In the genomic region with DNA sequence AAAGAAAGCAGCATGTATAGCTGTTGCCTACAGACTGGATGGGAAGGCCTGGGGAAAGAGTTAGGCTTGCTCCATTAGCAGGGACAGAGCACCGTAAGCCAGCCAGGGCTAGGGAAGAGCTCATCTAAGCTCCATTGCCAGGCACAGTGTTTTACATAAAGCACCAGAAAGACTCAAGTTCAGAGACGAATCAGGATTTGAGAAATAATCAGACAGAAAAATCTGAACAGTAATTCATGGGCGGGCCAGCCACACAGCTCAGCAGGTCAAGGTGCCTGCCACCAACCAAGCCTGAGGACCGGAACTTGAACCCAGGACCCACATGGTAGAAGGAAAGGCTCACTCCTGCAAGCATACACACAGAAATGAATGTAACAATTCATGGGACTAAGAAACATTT, we compare ENCODE assay signal across 13 mouse cellular contexts. TPM values are rescaled to one million over a fixed set of nuclear protein-coding genes. Genes with fewer than 3 reads are reported as not detected.
DNase-seq lines count a peak whose midpoint lies in the region; ATAC-seq lines count a peak whose summit lies in the region.
"Had no signal": no experiment of that assay in that cellular context is flagged by ENCODE, and none has a peak within 500 bp of the region (broad histone marks: within the 10 kb centered on the region; RNA-seq: fewer than 3 reads in every experiment).

No protein-coding gene starts in this region.

- DNase-seq in heart, adult 9 months (ENCODE audit: low spot score in 2 of 2), result no peak
- DNase-seq in layer of hippocampus, postnatal 10 days (ENCODE audit: low spot score in 2 of 2), result no peak
- DNase-seq in right cerebral cortex, adult 18-20 months, result no peak
- DNase-seq in adrenal gland, adult 8-10 months, result no peak
- DNase-seq: cerebellum, postnatal 25 days; layer of hippocampus, adult 9-11 months; lung, postnatal 14 days; thymus, adult 18-20 months had no signal

- no peak for ATAC-seq in heart, embryonic 14.5 days (ENCODE audit: insufficient number of reproducible peaks, insufficient read depth, low FRiP score, low read depth)
- ATAC-seq in embryonic facial prominence, embryonic 13.5 days (ENCODE audit: insufficient number of reproducible peaks, insufficient read depth, low FRiP score, low TSS enrichment, low read depth), result no peak
- no peak for ATAC-seq in hindbrain, embryonic 13.5 days (ENCODE audit: low FRiP score)
- no peak for ATAC-seq in midbrain, embryonic 15.5 days (replicated peaks)

- 47% methylated on average over 4 of the region's 4 CpGs for WGBS in heart, embryonic 14.5 days
- 38% methylated on average over 4 of the region's 4 CpGs for WGBS in embryonic facial prominence, embryonic 13.5 days
- WGBS in hindbrain, embryonic 13.5 days, result 66% methylated on average over 4 of the region's 4 CpGs
- whole genome bisulfite sequencing in midbrain, embryonic 15.5 days, result 55% methylated on average over 4 of the region's 4 CpGs

- H3K4me2 ChIP-seq in heart, embryonic 14.5 days (ENCODE audit: low read length), result peak overlapping the region; percentile 82
- H3K4me2 ChIP-seq in embryonic facial prominence, embryonic 13.5 days, result peak overlapping the region; percentile 65
- H3K4me2 ChIP-seq in hindbrain, embryonic 13.5 days, result peak overlapping the region; percentile 73
- H3K4me2 ChIP-seq in midbrain, embryonic 15.5 days, result peak overlapping the region; percentile 63; the same call in 1 of the 2 replicates

- H3K27ac ChIP-seq in heart, embryonic 14.5 days (replicated peaks in 1 of 2; ENCODE audit: control insufficient read depth in 1 of 2, insufficient read depth in 1 of 2, low read depth in 2 of 2, low read length in 2 of 2), result no peak overlapping the region
- no peak overlapping the region for H3K27ac ChIP-seq in embryonic facial prominence, embryonic 13.5 days
- H3K27ac ChIP-seq in hindbrain, embryonic 13.5 days, result peak overlapping the region; percentile 8; the same call in 1 of the 2 replicates
- no peak overlapping the region for H3K27ac ChIP-seq in midbrain, embryonic 15.5 days

- H3K27me3 ChIP-seq in heart, embryonic 14.5 days (ENCODE audit: control insufficient read depth, insufficient read depth, low read length), result no peaks in the 10 kb centered on the region
- H3K27me3 ChIP-seq in embryonic facial prominence, embryonic 13.5 days, result no peaks in the 10 kb centered on the region
- no peaks in the 10 kb centered on the region for H3K27me3 ChIP-seq in hindbrain, embryonic 13.5 days
- H3K27me3 ChIP-seq in midbrain, embryonic 15.5 days (replicated peaks), result no peaks in the 10 kb centered on the region

- no peaks in the 10 kb centered on the region for H3K9me3 ChIP-seq in heart, embryonic 14.5 days (ENCODE audit: control insufficient read depth, low read length)
- H3K9me3 ChIP-seq in embryonic facial prominence, embryonic 13.5 days, result no peaks in the 10 kb centered on the region
- H3K9me3 ChIP-seq in hindbrain, embryonic 13.5 days, result no peaks in the 10 kb centered on the region
- no peaks in the 10 kb centered on the region for H3K9me3 ChIP-seq in midbrain, embryonic 15.5 days

- H3K4me1 ChIP-seq in heart, embryonic 14.5 days (ENCODE audit: control insufficient read depth in 2 of 2, insufficient read depth in 2 of 2, low read length in 2 of 2), result peaks cover 11 to 61% of the 10 kb centered on the region in 2 experiments
- H3K4me1 ChIP-seq in embryonic facial prominence, embryonic 13.5 days, result peaks cover 57% of the 10 kb centered on the region
- peaks cover 43% of the 10 kb centered on the region for H3K4me1 ChIP-seq in hindbrain, embryonic 13.5 days (replicated peaks)
- peaks cover 32% of the 10 kb centered on the region for H3K4me1 ChIP-seq in midbrain, embryonic 15.5 days

- peak overlapping the region in 1 of 2 experiments; percentile 80; a peak in 1 of 4 replicates for H3K4me3 ChIP-seq in heart, embryonic 14.5 days (ENCODE audit: control insufficient read depth in 1 of 2, insufficient read depth in 1 of 2, low read depth in 1 of 2, low read length in 2 of 2)
- H3K4me3 ChIP-seq in embryonic facial prominence, embryonic 13.5 days, result no peak overlapping the region; the same call in 1 of the 2 replicates
- peak overlapping the region; percentile 88 for H3K4me3 ChIP-seq in hindbrain, embryonic 13.5 days
- H3K4me3 ChIP-seq in midbrain, embryonic 15.5 days, result 0 out of 2 replicates have a peak overlapping the region, but pooled peaks have one; percentile 81

- peak overlapping the region; percentile 100 for H3K9ac ChIP-seq in heart, embryonic 14.5 days (ENCODE audit: low read length)
- H3K9ac ChIP-seq in embryonic facial prominence, embryonic 13.5 days, result no peak overlapping the region; the same call in 1 of the 2 replicates
- peak overlapping the region; percentile 35; the same call in 1 of the 2 replicates for H3K9ac ChIP-seq in hindbrain, embryonic 13.5 days
- H3K9ac ChIP-seq in midbrain, embryonic 15.5 days, result no peak overlapping the region

- no peaks in the 10 kb centered on the region for H3K36me3 ChIP-seq in heart, embryonic 14.5 days (ENCODE audit: control insufficient read depth, insufficient read depth, low read length)
- no peaks in the 10 kb centered on the region for H3K36me3 ChIP-seq in embryonic facial prominence, embryonic 13.5 days
- no peaks in the 10 kb centered on the region for H3K36me3 ChIP-seq in hindbrain, embryonic 13.5 days
- no peaks in the 10 kb centered on the region for H3K36me3 ChIP-seq in midbrain, embryonic 15.5 days (replicated peaks)

RNA-seq across cellular contexts. Expression of gene Bmpr1a, which starts 3.5 kb away (rescaled TPM):
- 44.2 and 49.0 TPM in 2 replicates for polyA plus RNA-seq in heart, embryonic 14.5 days (2014; fragmentation: Nextera tagmentation; extraction: Ambion mirVana)
- polyA plus RNA-seq in embryonic facial prominence, embryonic 13.5 days (2015; fragmentation: Nextera tagmentation; extraction: Ambion mirVana), result 58.1 and 64.9 TPM in 2 replicates
- 19.5 and 20.5 TPM in 2 replicates for polyA plus RNA-seq in hindbrain, embryonic 13.5 days (2015; fragmentation: Nextera tagmentation; extraction: Ambion mirVana)
- 15.2 and 17.5 TPM in 2 replicates for polyA plus RNA-seq in midbrain, embryonic 15.5 days (2015; fragmentation: Nextera tagmentation; extraction: Ambion mirVana)
- total RNA-seq in layer of hippocampus, postnatal 10 days (2021), result 10 to 100 TPM; 41.9 to 46.1 TPM
- total RNA-seq in adrenal gland, adult 8-10 months (2022), result 10 to 100 TPM; 60.5 to 74.7 (median 67.1) TPM

RNA-seq across cellular contexts. Expression of gene 9230112D13Rik, which starts 22.9 kb away (rescaled TPM):
- polyA plus RNA-seq in heart, embryonic 14.5 days (2014; fragmentation: Nextera tagmentation; extraction: Ambion mirVana), result not detected in 2 replicates
- polyA plus RNA-seq in embryonic facial prominence, embryonic 13.5 days (2015; fragmentation: Nextera tagmentation; extraction: Ambion mirVana), result not detected in 2 replicates
- polyA plus RNA-seq in hindbrain, embryonic 13.5 days (2015; fragmentation: Nextera tagmentation; extraction: Ambion mirVana), result not detected in 2 replicates
- polyA plus RNA-seq in midbrain, embryonic 15.5 days (2015; fragmentation: Nextera tagmentation; extraction: Ambion mirVana), result not detected in 2 replicates
- total RNA-seq in layer of hippocampus, postnatal 10 days (2021), result not detected
- total RNA-seq in adrenal gland, adult 8-10 months (2022), result not detected
- total RNA-seq: gastrocnemius, adult 18-20 months had no signal

Comparison
In these comparisons a context has a peak if more than half of its experiments do, and no peak if none do; other contexts are left out.
1. H3K9ac ChIP-seq: peak in heart, embryonic 14.5 days (single experiment) and hindbrain, embryonic 13.5 days (single experiment); none in embryonic facial prominence, embryonic 13.5 days (single experiment) and midbrain, embryonic 15.5 days (single experiment).
2. Peak in every context shown above with its lines, with median percentiles within 50 percentile points of each other: H3K4me2 ChIP-seq.